Mouse (Mus musculus) bone marrow macrophage, adult 2 months (primary cell): ENCODE measurements around the gene Ptpn22.

ENCODE experiments used
- CTCF ChIP-seq: IDR thresholded peaks from 2 replicates; pipeline ENCODE4 v1.5.1; 2012; ENCODE audit warnings: low read depth, mild to moderate bottlenecking, low read length, moderate library complexity
- POLR2A ChIP-seq: IDR thresholded peaks from 2 replicates; pipeline ENCODE4 v1.6.1; 2012; ENCODE audit warnings: mild to moderate bottlenecking, low read depth, low read length, borderline replicate concordance

DNA sequence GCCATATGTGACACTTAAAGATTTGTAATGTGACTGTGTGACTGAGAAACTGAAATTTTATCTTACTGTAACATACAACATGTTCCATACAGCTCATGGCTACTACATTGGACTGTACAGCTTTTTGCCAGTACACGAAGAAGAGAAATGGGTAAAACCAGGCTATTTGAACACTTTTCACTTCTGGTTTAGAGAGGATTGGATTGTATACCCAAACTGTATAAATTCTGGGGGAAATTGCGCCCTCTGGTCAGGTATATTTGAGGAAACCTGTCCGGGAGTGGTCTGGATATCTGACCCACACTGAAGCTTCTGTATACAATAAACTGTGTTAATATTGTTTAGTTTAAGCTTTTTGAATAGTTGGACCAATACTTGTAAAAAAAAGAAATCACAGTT, 57.2 kb downstream of the Ptpn22 start:
- TF ChIP-seq CTCF = no peak
- TF ChIP-seq POLR2A = no peak
